Mouse (Mus musculus) lung, postnatal 0 days (tissue): Measurements from ENCODE around the gene Gm45521.

Experiments used
- CTCF ChIP-seq: IDR thresholded peaks from 2 replicates; pipeline ENCODE4 v1.5.1; 2016; ENCODE audit warnings: antibody characterized with exemption, mild to moderate bottlenecking
- EP300 ChIP-seq: IDR thresholded peaks from 2 replicates; pipeline ENCODE4 v1.6.1; 2016; ENCODE audit warnings: antibody characterized with exemption, mild to moderate bottlenecking, control low read depth

- TF ChIP-seq CTCF (no peak), EP300 (no peak)
Observed at GRCm38 (mm10) chr14:7981226-7981625, 24.1 kb downstream of the Gm45521 start.
